Mouse (Mus musculus): Measurements from ENCODE around the gene Adamts20. TPM values are rescaled to one million over a fixed set of nuclear protein-coding genes. Genes with fewer than 3 reads are reported as not detected.

The Adamts20 gene
- polyA plus RNA-seq, 1 experiment from 2014 or later: 5.0 TPM

DNA sequence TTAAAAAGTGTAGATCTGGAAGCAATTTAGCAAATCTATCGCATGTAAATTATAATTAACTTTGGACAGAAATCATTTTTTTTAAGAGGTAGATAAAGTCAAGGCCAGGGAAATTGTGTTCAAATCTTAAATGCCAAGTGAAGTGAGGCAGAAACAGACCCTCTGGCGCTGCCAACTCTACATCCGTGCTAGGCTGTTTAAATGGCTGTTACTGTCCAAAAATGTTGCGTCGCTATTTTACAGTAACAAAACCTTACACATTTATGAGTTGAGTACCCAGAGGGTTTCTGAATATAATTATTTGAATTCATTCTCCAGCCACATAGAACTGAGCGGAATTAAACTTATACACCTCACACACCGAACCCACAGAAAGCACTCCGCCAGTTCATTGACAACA lies 13.6 kb downstream of the Adamts20 start:
- H3K27me3 ChIP-seq (ENCODE audit: insufficient read depth, low read length): no peaks in the 10 kb centered on the region
- H3K27ac ChIP-seq (ENCODE audit: low read depth): no peak overlapping the region
- WGBS: 87% methylated on average over 8 of the region's 8 CpGs
- H3K4me3 ChIP-seq (ENCODE audit: low read depth, low read length): no peak overlapping the region
- no peak for TF ChIP-seq CTCF (IDR thresholded peaks at IDR 0.05; ENCODE audit: low read depth)
- H3K4me2 ChIP-seq: no peak overlapping the region
- DNase-seq (no peak), ATAC-seq (ENCODE audit: insufficient read depth) (no peak)
- H3K36me3 ChIP-seq (ENCODE audit: insufficient read depth): no peaks in the 10 kb centered on the region
- H3K4me1 ChIP-seq (ENCODE audit: insufficient read depth): no peaks in the 10 kb centered on the region
- H3K9me3 ChIP-seq (ENCODE audit: low read depth, low read length): no peaks in the 10 kb centered on the region
- H3K9ac ChIP-seq: no peak overlapping the region

DNA sequence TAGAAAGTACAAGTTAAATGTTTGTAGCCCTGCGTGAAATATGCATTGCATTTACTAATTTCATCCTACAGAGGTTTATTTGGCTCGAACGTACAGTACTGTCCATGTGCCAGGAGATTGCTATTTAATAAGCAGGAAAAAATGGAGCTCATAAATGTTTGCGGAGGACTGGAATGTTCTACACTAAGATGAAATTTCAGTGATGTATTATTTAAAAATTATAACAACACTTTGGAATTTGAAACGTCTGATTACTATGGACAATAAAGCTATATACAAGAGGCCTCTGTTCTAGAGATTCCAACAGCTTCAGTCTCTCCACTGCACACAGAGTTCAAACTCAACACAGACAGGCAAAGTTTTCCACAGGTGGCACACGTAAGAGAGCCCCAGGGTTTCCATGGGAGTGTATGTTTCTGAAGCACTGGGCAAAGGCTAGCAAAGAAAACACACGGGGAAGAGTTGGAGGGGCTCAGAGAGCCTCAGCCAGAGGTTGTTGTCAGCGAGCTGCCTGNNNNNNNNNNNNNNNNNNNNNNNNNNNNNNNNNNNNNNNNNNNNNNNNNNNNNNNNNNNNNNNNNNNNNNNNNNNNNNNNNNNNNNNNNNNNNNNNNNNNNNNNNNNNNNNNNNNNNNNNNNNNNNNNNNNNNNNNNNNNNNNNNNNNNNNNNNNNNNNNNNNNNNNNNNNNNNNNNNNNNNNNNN lies 20.6 kb downstream of the Adamts20 start:
- Histone ChIP-seq H3K9me3 (ENCODE audit: low read depth, low read length) (no peaks in the 10 kb centered on the region), H3K4me3 (ENCODE audit: low read depth, low read length) (no peak overlapping the region), H3K9ac (no peak overlapping the region), H3K36me3 (ENCODE audit: insufficient read depth) (no peaks in the 10 kb centered on the region), H3K4me1 (ENCODE audit: insufficient read depth) (peaks cover 12% of the 10 kb centered on the region; the same call in 1 of the 2 replicates), H3K4me2 (0 out of 2 replicates have a peak overlapping the region, but pooled peaks have one; percentile 7), H3K27me3 (ENCODE audit: insufficient read depth, low read length) (no peaks in the 10 kb centered on the region), H3K27ac (ENCODE audit: low read depth) (peak overlapping the region; percentile 83)
- ATAC-seq (ENCODE audit: insufficient read depth): peak; percentile 81
- DNase-seq: peak; percentile 87
- WGBS: 22% methylated on average over 8 of the region's 8 CpGs
- no peak for TF ChIP-seq CTCF (IDR thresholded peaks at IDR 0.05; ENCODE audit: low read depth)

DNA sequence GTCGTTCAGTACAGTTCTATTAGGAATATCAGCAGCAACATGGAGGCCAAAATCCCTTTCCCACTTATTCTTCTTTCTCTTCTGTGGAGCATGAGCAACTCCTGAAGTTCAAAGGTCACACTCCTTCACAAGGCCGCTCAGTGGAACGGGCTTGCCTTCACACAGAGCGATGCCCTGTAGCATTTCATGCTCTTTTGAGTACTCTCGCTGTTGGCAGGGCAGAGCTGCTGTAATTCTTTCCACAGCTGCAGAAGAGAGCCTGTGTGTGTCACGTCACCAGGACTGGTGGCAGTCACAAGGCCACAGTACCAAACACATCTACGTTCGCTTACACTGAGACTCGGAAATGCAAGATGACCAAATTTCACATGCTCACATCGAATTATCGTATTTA lies 21.2 kb downstream of the Adamts20 start:
- Histone ChIP-seq H3K4me2 (no peak overlapping the region), H3K27ac (ENCODE audit: low read depth) (peak overlapping the region; percentile 83; the same call in 1 of the 2 replicates), H3K9ac (no peak overlapping the region), H3K4me3 (ENCODE audit: low read depth, low read length) (no peak overlapping the region), H3K27me3 (ENCODE audit: insufficient read depth, low read length) (no peaks in the 10 kb centered on the region), H3K4me1 (ENCODE audit: insufficient read depth) (peaks cover 12% of the 10 kb centered on the region; the same call in 1 of the 2 replicates), H3K36me3 (ENCODE audit: insufficient read depth) (no peaks in the 10 kb centered on the region), H3K9me3 (ENCODE audit: low read depth, low read length) (no peaks in the 10 kb centered on the region)
- 53% methylated on average over 11 of the region's 11 CpGs for WGBS
- DNase-seq: no peak
- ATAC-seq (ENCODE audit: insufficient read depth): peak; percentile 62
- TF ChIP-seq CTCF (IDR thresholded peaks at IDR 0.05; ENCODE audit: low read depth): no peak

DNA sequence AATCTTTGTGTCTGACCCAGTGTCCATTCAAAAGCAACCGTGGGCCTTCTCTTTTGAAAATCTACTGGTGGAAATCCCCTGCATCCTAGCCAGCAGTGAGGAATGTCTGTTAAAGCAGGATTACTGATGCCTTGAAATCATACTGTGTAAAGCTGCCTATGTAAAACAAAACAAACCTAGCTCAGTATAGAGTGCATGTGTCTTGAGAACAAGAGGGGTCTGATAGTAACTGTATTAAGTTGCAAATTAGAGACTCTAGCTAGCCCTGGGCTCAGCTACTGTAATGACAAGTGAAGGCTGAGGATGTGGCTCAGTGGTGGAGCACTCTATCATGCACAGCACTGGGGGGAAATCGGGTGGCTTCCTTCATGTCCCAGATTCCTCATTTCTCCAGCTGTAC lies 22.2 kb downstream of the Adamts20 start:
- Histone ChIP-seq H3K4me1 (ENCODE audit: insufficient read depth) (peaks cover 12% of the 10 kb centered on the region; the same call in 1 of the 2 replicates), H3K27me3 (ENCODE audit: insufficient read depth, low read length) (no peaks in the 10 kb centered on the region), H3K4me2 (no peak overlapping the region), H3K9ac (no peak overlapping the region), H3K4me3 (ENCODE audit: low read depth, low read length) (no peak overlapping the region), H3K36me3 (ENCODE audit: insufficient read depth) (no peaks in the 10 kb centered on the region), H3K27ac (ENCODE audit: low read depth) (no peak overlapping the region), H3K9me3 (ENCODE audit: low read depth, low read length) (no peaks in the 10 kb centered on the region)
- no peak for ATAC-seq (ENCODE audit: insufficient read depth)
- TF ChIP-seq CTCF (IDR thresholded peaks at IDR 0.05; ENCODE audit: low read depth): no peak
- WGBS: 54% methylated on average over 2 of the region's 2 CpGs
- DNase-seq: no peak

DNA sequence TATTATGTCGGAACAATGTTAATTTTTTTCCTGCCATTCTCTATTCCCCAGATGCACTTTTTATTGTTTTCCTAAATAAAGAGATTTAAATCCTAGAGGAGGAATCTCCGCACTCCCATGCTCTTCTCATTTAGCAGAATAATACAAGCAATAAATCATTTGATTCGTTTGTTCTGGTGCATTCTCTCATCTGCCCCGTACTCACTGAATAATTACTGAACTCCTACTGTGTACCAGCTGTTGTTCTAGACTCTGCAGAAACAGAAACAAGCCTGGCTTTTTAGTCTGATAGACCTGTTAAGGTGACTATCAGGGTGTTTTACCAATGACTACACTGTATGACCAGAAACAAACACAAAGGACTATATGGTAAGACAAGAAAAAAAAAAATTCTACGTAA lies 29.7 kb downstream of the Adamts20 start:
- Histone ChIP-seq H3K9ac (no peak overlapping the region), H3K4me1 (ENCODE audit: insufficient read depth) (no peaks in the 10 kb centered on the region), H3K27me3 (ENCODE audit: insufficient read depth, low read length) (no peaks in the 10 kb centered on the region), H3K36me3 (ENCODE audit: insufficient read depth) (no peaks in the 10 kb centered on the region), H3K9me3 (ENCODE audit: low read depth, low read length) (no peaks in the 10 kb centered on the region), H3K4me2 (no peak overlapping the region), H3K27ac (ENCODE audit: low read depth) (no peak overlapping the region), H3K4me3 (ENCODE audit: low read depth, low read length) (no peak overlapping the region)
- no peak for ATAC-seq (ENCODE audit: insufficient read depth)
- no peak for TF ChIP-seq CTCF (IDR thresholded peaks at IDR 0.05; ENCODE audit: low read depth)
- no peak for DNase-seq
- 79% methylated on average over 5 of the region's 5 CpGs for WGBS

DNA sequence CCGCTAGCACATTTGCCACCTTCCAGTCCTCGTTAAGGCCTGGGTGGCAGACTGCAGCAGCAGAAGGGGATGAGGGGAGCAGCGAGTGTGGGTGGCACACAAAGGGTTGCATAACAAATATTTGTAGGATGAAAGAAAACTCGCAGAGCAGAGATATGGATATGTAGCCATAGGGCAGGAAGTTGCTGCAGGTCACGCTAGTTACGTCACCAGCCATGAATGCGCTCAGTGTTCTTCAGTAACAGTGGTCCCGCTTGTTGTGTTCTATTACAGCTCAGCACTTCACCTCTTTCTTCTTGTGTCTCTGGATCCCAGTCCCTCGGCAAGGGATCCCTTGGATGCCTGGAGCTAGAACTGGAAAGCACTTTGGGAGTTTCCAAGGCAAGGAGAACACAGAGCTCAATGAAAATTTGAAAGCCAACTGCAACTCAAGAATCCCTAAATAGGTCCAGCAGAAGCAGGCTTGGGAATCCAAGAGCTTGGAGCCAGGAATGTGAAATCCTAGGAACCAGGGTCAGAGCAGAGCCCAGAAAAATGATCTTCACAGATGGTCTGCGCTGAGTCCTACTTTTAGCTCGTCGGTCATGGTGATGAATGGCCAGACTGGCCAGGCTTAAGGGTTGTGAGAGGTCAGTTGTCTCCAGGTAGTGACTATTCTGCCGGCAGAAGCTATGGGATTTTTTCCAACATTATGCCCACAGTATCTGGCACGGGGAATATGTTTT lies 34.4 kb downstream of the Adamts20 start:
- no peak for DNase-seq
- WGBS: 62% methylated on average over 14 of the region's 14 CpGs

DNA sequence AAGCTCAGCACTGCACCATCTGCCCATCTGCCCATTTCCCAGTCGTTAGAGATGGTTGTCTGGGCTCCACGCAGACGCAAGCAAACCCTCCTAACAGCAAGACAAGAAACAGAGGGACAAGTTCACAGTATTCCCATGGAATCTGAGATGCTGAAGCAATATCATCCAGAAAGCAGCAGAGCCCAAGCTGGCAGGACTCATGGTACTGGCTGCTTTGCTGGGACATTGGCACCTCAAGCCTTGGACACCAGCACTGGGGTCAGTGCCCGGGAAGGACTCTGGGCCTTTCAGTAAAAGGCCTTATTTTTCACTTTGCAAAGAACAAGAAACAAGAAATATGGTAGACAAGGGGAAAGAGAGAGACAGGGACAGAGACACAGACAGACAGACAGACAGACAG lies 36.5 kb downstream of the Adamts20 start:
- no peaks in the 10 kb centered on the region for H3K36me3 ChIP-seq (ENCODE audit: insufficient read depth)
- H3K27ac ChIP-seq (ENCODE audit: low read depth): no peak overlapping the region
- no peak for ATAC-seq (ENCODE audit: insufficient read depth)
- no peaks in the 10 kb centered on the region for H3K9me3 ChIP-seq (ENCODE audit: low read depth, low read length)
- H3K27me3 ChIP-seq (ENCODE audit: insufficient read depth, low read length): no peaks in the 10 kb centered on the region
- no peak for TF ChIP-seq CTCF (IDR thresholded peaks at IDR 0.05; ENCODE audit: low read depth)
- H3K4me2 ChIP-seq: no peak overlapping the region
- H3K9ac ChIP-seq: no peak overlapping the region
- no peaks in the 10 kb centered on the region for H3K4me1 ChIP-seq (ENCODE audit: insufficient read depth)
- H3K4me3 ChIP-seq (ENCODE audit: low read depth, low read length): no peak overlapping the region
- WGBS: 86% methylated on average over 4 of the region's 4 CpGs
- DNase-seq: no peak

More for the DNA sequence above, 34.4 kb downstream of the Adamts20 start:
- Histone ChIP-seq H3K27ac (ENCODE audit: low read depth) (no peak overlapping the region), H3K4me2 (no peak overlapping the region), H3K4me1 (ENCODE audit: insufficient read depth) (no peaks in the 10 kb centered on the region), H3K4me3 (ENCODE audit: low read depth, low read length) (no peak overlapping the region), H3K9ac (no peak overlapping the region), H3K27me3 (ENCODE audit: insufficient read depth, low read length) (no peaks in the 10 kb centered on the region), H3K9me3 (ENCODE audit: low read depth, low read length) (no peaks in the 10 kb centered on the region), H3K36me3 (ENCODE audit: insufficient read depth) (no peaks in the 10 kb centered on the region)
- ATAC-seq (ENCODE audit: insufficient read depth): no peak
- TF ChIP-seq CTCF (IDR thresholded peaks at IDR 0.05; ENCODE audit: low read depth): no peak

All from lung, embryonic 14.5 days (tissue).